Mouse (Mus musculus) olfactory bulb, adult 2 months (tissue): Measurements from ENCODE around the gene Ntn5. TPM values are rescaled to one million over a fixed set of nuclear protein-coding genes. Genes with fewer than 3 reads are reported as not detected.

Experiments used
- H3K27ac ChIP-seq: fragments of 200-500 bp; 2 replicates; pipeline ENCODE4 v1.5.1; 2012; ENCODE audit warnings: low read depth, low read length; ENCODE audit not compliant: insufficient read depth
- H3K4me1 ChIP-seq: fragments of 200-500 bp; 2 replicates; pipeline ENCODE4 v1.6.1; 2012; ENCODE audit warnings: low read length; ENCODE audit not compliant: control insufficient read depth, insufficient read depth
- H3K4me3 ChIP-seq: fragments of 200-500 bp; 2 replicates; pipeline ENCODE4 v1.5.1; 2012; ENCODE audit warnings: mild to moderate bottlenecking, low read depth, low read length, moderate library complexity; ENCODE audit not compliant: insufficient read depth
- CTCF ChIP-seq: fragments of 200-500 bp; IDR thresholded peaks from 2 replicates; pipeline ENCODE4 v1.5.1; 2012; ENCODE audit warnings: low read depth, mild to moderate bottlenecking, low read length, moderate library complexity; ENCODE audit not compliant: insufficient read depth
- POLR2A ChIP-seq: fragments of 200-500 bp; IDR thresholded peaks from 2 replicates; pipeline ENCODE4 v1.6.1; 2012; ENCODE audit warnings: mild to moderate bottlenecking, low read depth, low read length, moderate library complexity; ENCODE audit not compliant: insufficient read depth
- WGBS: fragments of 180-500 bp; shearing (Covaris S2); methylation state at CpG from one replicate; pipeline ENCODE4 v1.1.7; 2018; 5-methylcytosine and 5-hydroxymethylcytosine counted together
- polyA plus RNA-seq: library from polyadenylated mRNA; stranded (reverse); fragments of >200 nt; gene quantifications from 2 replicates; pipeline ENCODE4 v1.2.4, GENCODE M21; 2012; ENCODE audit warnings: low replicate concordance; ENCODE audit not compliant: missing spikeins, insufficient read depth, insufficient read length

Gene Ntn5
- polyA plus RNA-seq, 1 experiment = not detected

DNA sequence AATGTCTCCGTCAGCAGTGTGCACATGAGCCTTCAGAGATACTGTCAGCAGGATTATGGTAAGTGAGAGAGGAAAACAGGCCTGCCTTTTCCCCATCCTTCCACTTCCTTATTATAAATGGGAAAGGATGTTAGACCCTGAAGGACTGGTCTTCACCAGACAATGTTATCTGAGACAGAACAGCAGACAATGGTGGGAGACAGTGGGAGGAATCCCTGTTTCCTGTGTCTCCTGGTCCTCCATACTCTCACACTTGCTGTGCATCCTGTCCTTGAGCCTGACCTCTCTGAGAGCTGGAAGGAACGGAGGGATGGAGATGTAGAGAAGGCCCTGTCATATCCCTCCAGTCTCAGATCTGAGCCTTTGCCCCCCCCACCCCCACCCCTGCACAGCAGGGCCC, 8.5 kb downstream of the Ntn5 start:
- H3K27ac ChIP-seq = no peak overlapping the region
- H3K4me1 ChIP-seq = peaks cover 17% of the 10 kb centered on the region
- no peak overlapping the region for H3K4me3 ChIP-seq
- TF ChIP-seq CTCF = no peak
- TF ChIP-seq POLR2A = no peak
- 87% methylated on average over 2 of the region's 2 CpGs for WGBS

DNA sequence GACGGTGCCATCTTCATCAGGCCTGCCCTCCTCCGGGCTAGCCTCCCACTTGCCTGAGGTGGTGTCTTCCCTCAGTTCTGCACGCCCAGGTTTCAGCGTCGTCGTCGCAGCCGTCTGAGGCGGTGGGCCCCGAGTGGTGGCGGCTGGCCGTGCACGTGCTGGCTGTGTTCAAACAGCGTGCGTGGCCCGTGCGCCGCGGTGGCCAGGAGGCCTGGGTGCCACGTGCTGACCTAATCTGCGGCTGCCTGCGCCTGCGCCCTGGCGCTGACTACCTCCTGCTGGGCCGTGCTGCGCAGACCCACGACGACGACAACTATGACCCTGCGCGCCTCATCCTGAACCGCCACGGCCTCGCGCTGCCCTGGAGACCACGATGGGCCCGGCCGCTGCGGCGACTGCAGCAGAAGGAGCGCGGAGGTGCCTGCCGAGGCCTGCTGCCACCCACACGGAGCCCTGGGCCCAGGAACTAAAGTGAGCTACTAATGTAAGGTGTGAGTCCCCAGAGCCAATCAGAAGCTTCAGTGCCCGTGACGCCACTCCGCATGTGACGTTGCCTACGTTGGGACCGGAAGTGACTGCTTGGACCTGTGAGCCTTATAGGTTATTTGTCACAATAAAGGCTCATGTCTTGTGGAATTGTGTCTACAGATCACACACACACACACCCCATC, 10.2 kb downstream of the Ntn5 start, which contains the start of gene Sec1:
Gene Sec1, minus strand, starts transcription at position 482 of the 671 bp plus-strand sequence.
- no peak for TF ChIP-seq CTCF
- no peak for TF ChIP-seq POLR2A
- 92% methylated on average over 50 of the region's 50 CpGs for WGBS
- no peak within 1 kb of the TSS for H3K4me3 ChIP-seq
- peaks cover 20% of the 10 kb centered on the region for H3K4me1 ChIP-seq
- H3K27ac ChIP-seq = no peak within 1 kb of the TSS

GRCm38 (mm10) chr7:45695098-45695497, 11.3 kb downstream of the Ntn5 start:
- TF ChIP-seq POLR2A = no peak
- no peak for TF ChIP-seq CTCF
- 23% methylated on average over 6 of the region's 6 CpGs for WGBS

DNA sequence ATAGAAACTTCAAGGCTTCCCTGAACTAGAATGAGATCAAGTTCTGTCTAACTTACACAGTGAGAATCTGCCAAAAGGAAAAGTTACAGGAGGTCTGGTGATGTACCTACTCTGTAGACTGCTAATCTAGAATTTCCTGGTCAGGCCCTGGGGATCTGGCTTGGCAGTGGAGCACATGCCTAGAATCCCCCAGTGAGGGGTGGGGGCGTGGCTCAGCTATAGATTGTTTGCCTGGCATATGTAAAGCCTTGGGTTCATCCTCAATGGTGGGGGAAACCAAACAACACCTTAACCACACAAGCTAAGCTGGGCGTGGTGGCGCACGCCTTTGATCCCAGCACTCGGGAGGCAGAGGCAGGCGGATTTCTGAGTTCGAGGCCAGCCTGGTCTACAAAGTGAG, 14.1 kb downstream of the Ntn5 start:
- H3K4me1 ChIP-seq = peaks cover 27% of the 10 kb centered on the region
- no peak overlapping the region for H3K4me3 ChIP-seq
- TF ChIP-seq CTCF (no peak), POLR2A (no peak)
- WGBS = 89% methylated on average over 5 of the region's 7 CpGs
- no peak overlapping the region for H3K27ac ChIP-seq

More at GRCm38 (mm10) chr7:45695098-45695497, 11.3 kb downstream of the Ntn5 start:
- Histone ChIP-seq H3K4me3 (no peak overlapping the region), H3K27ac (no peak overlapping the region), H3K4me1 (peaks cover 20% of the 10 kb centered on the region)

DNA sequence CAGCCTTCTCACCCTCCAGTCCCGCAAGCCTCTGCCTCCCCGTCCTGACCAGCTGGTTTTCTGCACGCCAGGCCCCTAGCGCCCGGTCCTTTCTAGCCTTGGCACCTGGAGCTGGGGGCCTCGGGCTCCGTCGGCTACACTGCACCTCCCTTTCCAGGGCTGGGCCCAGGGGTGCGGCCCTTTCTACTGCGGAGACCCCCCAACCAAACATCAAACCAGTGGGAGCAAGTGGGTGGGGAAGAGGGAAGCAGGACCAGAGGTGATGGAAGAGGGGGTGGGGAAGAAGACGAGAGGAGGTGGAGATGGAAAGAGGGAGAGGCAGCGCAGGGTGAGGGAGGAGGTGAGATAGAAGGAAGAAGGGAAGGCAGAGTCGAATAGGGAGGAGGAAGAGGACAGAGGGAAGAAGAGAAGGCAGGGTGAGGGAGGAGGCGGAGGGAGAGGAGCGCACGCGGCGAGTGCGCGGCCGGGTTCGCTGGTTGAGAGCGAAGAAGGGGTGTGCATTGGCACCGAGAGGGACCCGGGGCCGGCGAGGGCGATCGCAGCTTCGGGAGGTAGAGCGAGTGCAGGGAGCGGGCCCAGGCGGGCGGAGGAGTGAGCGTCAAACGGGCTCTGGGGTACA, 15.8 kb downstream of the Ntn5 start, which contains the start of gene Car11:
Gene Car11, plus strand, starts transcription at position 321 of the 619 bp plus-strand sequence.
- TF ChIP-seq POLR2A = peak; percentile 49; the same call in 1 of the 2 replicates
- TF ChIP-seq CTCF = no peak
- WGBS = 2% methylated on average over 36 of the region's 36 CpGs
- Histone ChIP-seq H3K27ac (peak within 1 kb of the TSS; percentile 73), H3K4me3 (peak within 1 kb of the TSS; percentile 56), H3K4me1 (peaks cover 34% of the 10 kb centered on the region)

DNA sequence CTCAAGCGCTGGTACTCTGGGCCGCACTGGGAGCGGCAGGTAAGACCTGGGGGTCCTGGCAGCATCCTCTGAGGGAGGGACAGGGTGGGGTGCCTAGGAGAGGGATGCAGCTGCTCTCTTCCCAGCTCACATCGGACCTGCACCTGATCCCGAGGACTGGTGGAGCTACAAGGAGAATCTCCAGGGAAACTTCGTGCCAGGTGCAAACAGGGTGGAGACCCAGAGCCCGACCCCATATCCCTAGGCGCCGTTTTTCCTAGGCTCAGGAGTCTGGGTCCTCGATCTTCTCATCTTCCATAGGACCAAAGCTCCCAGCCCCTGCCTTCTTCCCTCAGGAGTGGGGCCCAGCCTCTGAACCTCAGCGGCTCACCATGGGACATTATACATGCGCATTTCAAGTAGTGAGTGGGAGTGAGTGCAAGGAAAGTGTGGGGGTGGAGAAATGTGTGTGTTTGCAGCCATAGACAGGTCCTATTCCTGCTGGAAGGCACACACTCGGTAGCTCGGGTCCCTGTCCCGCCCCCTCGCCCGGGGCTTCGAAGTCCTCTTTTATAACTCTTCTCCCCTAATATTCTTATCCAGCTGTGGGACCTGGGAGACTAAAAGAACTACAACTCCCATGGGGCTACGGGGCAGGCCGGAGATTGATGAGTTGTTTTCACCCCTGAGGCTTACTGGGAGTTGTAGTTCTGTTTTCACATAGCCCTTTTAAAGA, 16.6 kb downstream of the Ntn5 start:
- Histone ChIP-seq H3K4me1 (peaks cover 32% of the 10 kb centered on the region), H3K27ac (peak overlapping the region; percentile 73), H3K4me3 (peak overlapping the region; percentile 56)
- under 1% methylated on average over 20 of the region's 20 CpGs for WGBS
- peak; percentile 39; the same call in 1 of the 2 replicates for TF ChIP-seq POLR2A
- TF ChIP-seq CTCF = no peak

DNA sequence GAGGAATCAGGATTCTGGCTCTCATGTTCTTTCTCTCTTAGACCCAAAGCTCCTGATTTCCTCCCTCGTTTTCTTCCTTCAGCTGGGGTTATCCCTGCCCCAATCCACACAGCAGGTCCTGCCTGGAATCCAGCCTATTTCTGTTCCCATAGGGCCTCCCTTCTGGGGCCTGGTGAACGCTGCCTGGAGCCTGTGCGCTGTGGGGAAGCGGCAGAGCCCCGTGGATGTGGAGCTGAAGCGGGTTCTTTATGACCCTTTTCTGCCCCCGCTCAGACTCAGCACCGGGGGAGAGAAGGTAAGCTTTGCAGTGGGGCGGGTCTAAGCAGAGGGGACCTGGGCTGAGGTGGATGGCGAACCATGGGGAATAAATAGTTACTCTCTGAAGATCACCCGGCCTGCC, 17.2 kb downstream of the Ntn5 start:
- Histone ChIP-seq H3K4me1 (peaks cover 32% of the 10 kb centered on the region), H3K4me3 (peak overlapping the region; percentile 50), H3K27ac (peak overlapping the region; percentile 76)
- TF ChIP-seq CTCF (no peak), POLR2A (no peak)
- 23% methylated on average over 11 of the region's 11 CpGs for WGBS

DNA sequence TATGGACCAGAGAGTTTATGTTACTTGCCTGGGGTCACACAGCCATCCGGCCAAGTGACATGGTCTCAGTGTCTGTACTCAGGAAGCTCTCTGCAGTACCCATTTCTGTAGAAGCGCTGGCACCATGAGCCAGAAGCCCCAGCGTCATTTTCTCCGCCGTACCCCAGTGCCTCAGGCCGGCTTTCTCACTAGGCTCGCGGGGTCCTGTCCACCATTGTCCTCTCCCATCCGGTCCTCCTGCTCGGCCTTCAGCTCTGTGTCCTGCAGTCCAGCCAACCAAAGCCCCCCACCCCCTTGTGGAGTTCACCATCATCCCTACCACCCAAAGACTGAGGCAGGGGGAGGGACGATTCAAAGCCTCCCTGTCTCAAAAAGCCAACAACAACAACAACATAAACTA, 17.8 kb downstream of the Ntn5 start:
- no peak overlapping the region for H3K4me3 ChIP-seq
- H3K27ac ChIP-seq = no peak overlapping the region
- 80% methylated on average over 11 of the region's 11 CpGs for WGBS
- peaks cover 32% of the 10 kb centered on the region for H3K4me1 ChIP-seq
- TF ChIP-seq POLR2A (no peak), CTCF (no peak)

DNA sequence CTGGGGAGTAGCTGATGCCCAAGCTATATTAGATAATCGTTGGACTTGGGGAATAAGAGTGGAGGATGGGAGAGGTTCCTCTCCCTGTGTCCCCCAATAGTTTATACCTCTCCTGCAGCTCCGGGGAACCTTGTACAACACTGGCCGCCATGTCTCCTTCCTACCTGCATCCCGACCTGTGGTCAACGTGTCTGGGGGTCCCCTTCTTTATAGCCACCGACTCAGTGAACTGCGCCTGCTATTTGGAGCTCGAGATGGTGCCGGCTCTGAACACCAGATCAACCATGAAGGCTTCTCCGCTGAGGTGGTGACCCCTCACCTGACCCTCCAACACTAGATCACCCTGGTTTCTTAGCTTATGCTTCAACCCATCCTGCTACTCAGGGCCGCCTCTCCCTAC, 18.5 kb downstream of the Ntn5 start:
- Histone ChIP-seq H3K27ac (no peak overlapping the region), H3K4me3 (no peak overlapping the region), H3K4me1 (peaks cover 35% of the 10 kb centered on the region)
- 94% methylated on average over 11 of the region's 11 CpGs for WGBS
- no peak for TF ChIP-seq CTCF
- no peak for TF ChIP-seq POLR2A
